Mouse (Mus musculus): Measurements from ENCODE around the gene Bicdl1. TPM values are rescaled to one million over a fixed set of nuclear protein-coding genes. Genes with fewer than 3 reads are reported as not detected.

Gene Bicdl1
- polyA plus RNA-seq, 2 experiments, result 0.98 to 2.1 TPM

DNA sequence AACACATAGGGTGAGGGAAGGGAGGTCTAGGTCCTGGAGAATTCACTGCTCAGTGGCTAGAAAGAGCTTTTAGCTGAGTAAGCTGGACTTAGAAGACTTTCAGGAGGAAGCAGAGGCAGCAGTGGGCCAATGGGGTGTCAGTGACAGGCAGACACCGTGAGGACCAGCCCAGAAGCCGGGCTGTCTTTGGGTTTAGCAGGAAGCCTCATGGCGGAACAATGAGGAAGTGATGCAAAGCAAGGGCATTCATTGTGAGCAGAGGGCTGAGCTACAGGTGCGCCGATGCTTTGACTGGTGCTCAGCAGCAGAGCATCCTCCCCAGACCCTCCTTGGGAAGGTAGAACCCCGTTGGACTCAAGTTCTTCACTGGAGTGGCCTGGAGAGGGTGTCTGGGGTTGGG is 95.9 kb downstream of the Bicdl1 start:
- Histone ChIP-seq H3K4me1 (replicated peaks; ENCODE audit: control insufficient read depth in 2 of 2, insufficient read depth in 2 of 2, low read length in 1 of 2) (peaks cover 23 to 31% of the 10 kb centered on the region in 2 experiments), H3K4me2 (ENCODE audit: low read depth) (peak overlapping the region; percentile 4; the same call in 1 of the 2 replicates), H3K36me3 (replicated peaks; ENCODE audit: control insufficient read depth, insufficient read depth, low read depth) (peaks cover 29% of the 10 kb centered on the region), H3K4me3 (ENCODE audit: insufficient read depth in 1 of 2, low read depth in 2 of 2, low read length in 2 of 2) (no peak overlapping the region), H3K27ac (no peak overlapping the region; the same call in 1 of the 2 replicates), H3K9ac (replicated peaks) (no peak overlapping the region), H3K9me3 (ENCODE audit: control insufficient read depth, low read length) (no peaks in the 10 kb centered on the region), H3K27me3 (ENCODE audit: control insufficient read depth, insufficient read depth, low read length) (no peaks in the 10 kb centered on the region)
- 41% methylated on average over 6 of the region's 6 CpGs for WGBS (ENCODE audit: insufficient replicate concordance)
- ATAC-seq (ENCODE audit: insufficient read depth), result no peak
- no peak for DNase-seq (ENCODE audit: low read depth in 3 of 3, low spot score in 3 of 3)
- TF ChIP-seq CTCF (IDR thresholded peaks at IDR 0.05; ENCODE audit: low read depth) (no peak), EP300 (IDR thresholded peaks at IDR 0.05; ENCODE audit: low read depth) (no peak)

DNA sequence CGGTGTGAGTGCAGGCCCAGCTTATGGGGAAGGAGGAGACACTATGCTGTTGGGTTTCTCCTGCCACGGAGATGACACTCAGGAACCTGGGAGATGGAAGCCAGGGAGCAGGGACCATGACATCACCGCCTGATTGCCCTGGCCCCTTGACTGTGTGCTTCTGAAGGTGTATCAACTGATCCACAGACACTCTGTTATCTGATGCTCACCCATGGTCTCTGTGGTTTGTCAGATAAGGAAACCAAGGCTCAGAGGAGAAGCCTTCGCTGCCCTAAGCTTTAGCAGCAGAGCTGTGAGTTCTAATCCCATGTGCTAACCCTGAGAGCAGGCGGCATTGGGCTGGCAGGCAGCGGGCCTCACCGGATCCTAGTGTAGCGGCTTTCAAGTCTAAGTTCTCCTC is 97.4 kb downstream of the Bicdl1 start:
- Histone ChIP-seq H3K9me3 (ENCODE audit: control insufficient read depth, low read length) (no peaks in the 10 kb centered on the region), H3K36me3 (replicated peaks; ENCODE audit: control insufficient read depth, insufficient read depth, low read depth) (peaks cover 14% of the 10 kb centered on the region), H3K4me2 (ENCODE audit: low read depth) (peak overlapping the region; percentile 70), H3K27me3 (ENCODE audit: control insufficient read depth, insufficient read depth, low read length) (no peaks in the 10 kb centered on the region), H3K27ac (peak overlapping the region; percentile 6; the same call in 1 of the 2 replicates), H3K4me3 (ENCODE audit: insufficient read depth in 1 of 2, low read depth in 2 of 2, low read length in 2 of 2) (peak overlapping the region; percentile 79 to 94), H3K9ac (replicated peaks) (peak overlapping the region; percentile 95), H3K4me1 (replicated peaks; ENCODE audit: control insufficient read depth in 2 of 2, insufficient read depth in 2 of 2, low read length in 1 of 2) (peaks cover 23 to 35% of the 10 kb centered on the region in 2 experiments)
- DNase-seq (ENCODE audit: low read depth in 3 of 3, low spot score in 3 of 3) (peak; percentile 68 to 76 (median 74)), ATAC-seq (ENCODE audit: insufficient read depth) (peak; percentile 24)
- 35% methylated on average over 8 of the region's 8 CpGs for WGBS (ENCODE audit: insufficient replicate concordance)
- 0 out of 2 replicates have a peak, but pooled peaks have one; percentile 2 for TF ChIP-seq CTCF (IDR thresholded peaks at IDR 0.05; ENCODE audit: low read depth)
- peak; percentile 81 for TF ChIP-seq EP300 (IDR thresholded peaks at IDR 0.05; ENCODE audit: low read depth)

DNA sequence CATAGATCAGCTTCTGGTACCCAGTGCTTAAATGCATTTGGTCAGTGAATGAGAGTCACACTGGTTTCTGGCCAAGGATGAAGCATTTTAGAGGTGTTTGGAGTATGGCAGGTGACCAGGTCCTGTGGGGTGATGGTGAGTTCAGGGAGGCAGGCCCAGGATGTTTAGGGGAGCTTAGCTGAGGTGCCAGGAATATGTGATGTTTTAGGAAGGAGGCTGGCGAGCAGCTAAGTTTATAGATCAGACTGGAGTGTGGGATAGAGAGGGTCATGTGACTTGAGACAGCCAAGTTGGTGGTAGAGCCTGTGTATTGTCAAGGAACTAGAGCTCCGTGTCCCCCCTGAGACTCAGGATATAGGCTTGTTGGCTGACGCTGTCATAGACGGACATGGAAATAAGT is 98.4 kb downstream of the Bicdl1 start:
- ATAC-seq (ENCODE audit: insufficient read depth) (no peak), DNase-seq (ENCODE audit: low read depth in 3 of 3, low spot score in 3 of 3) (no peak)
- peak overlapping the region; percentile 70 for H3K4me2 ChIP-seq (ENCODE audit: low read depth)
- peak overlapping the region; percentile 86 for H3K27ac ChIP-seq
- no peak for TF ChIP-seq CTCF (IDR thresholded peaks at IDR 0.05; ENCODE audit: low read depth)
- no peak for TF ChIP-seq EP300 (IDR thresholded peaks at IDR 0.05; ENCODE audit: low read depth)
- peak overlapping the region; percentile 95 for H3K9ac ChIP-seq (replicated peaks)
- peaks cover 6% of the 10 kb centered on the region for H3K36me3 ChIP-seq (replicated peaks; ENCODE audit: control insufficient read depth, insufficient read depth, low read depth)
- H3K9me3 ChIP-seq (ENCODE audit: control insufficient read depth, low read length), result no peaks in the 10 kb centered on the region
- H3K4me3 ChIP-seq (ENCODE audit: insufficient read depth in 1 of 2, low read depth in 2 of 2, low read length in 2 of 2), result peak overlapping the region; percentile 79 to 94
- no peaks in the 10 kb centered on the region for H3K27me3 ChIP-seq (ENCODE audit: control insufficient read depth, insufficient read depth, low read length)
- 49% methylated on average over 4 of the region's 4 CpGs for WGBS (ENCODE audit: insufficient replicate concordance)
- peaks cover 27 to 44% of the 10 kb centered on the region in 2 experiments for H3K4me1 ChIP-seq (replicated peaks; ENCODE audit: control insufficient read depth in 2 of 2, insufficient read depth in 2 of 2, low read length in 1 of 2)

GRCm38 (mm10) chr5:115632358-115632714 is 99.1 kb downstream of the Bicdl1 start:
- no peak for ATAC-seq (ENCODE audit: insufficient read depth)
- Histone ChIP-seq H3K36me3 (replicated peaks; ENCODE audit: control insufficient read depth, insufficient read depth, low read depth) (peaks cover 2% of the 10 kb centered on the region), H3K27me3 (ENCODE audit: control insufficient read depth, insufficient read depth, low read length) (no peaks in the 10 kb centered on the region), H3K9ac (replicated peaks) (peak overlapping the region; percentile 95), H3K4me1 (replicated peaks; ENCODE audit: control insufficient read depth in 2 of 2, insufficient read depth in 2 of 2, low read length in 1 of 2) (peaks cover 34 to 51% of the 10 kb centered on the region in 2 experiments), H3K9me3 (ENCODE audit: control insufficient read depth, low read length) (no peaks in the 10 kb centered on the region), H3K4me3 (ENCODE audit: insufficient read depth in 1 of 2, low read depth in 2 of 2, low read length in 2 of 2) (peak overlapping the region; percentile 79 to 94), H3K4me2 (ENCODE audit: low read depth) (peak overlapping the region; percentile 70), H3K27ac (peak overlapping the region; percentile 86)
- TF ChIP-seq EP300 (IDR thresholded peaks at IDR 0.05; ENCODE audit: low read depth) (no peak), CTCF (IDR thresholded peaks at IDR 0.05; ENCODE audit: low read depth) (no peak)
- DNase-seq (ENCODE audit: low read depth in 3 of 3, low spot score in 3 of 3), result no peak
- WGBS (ENCODE audit: insufficient replicate concordance), result under 1% methylated on average over 29 of the region's 30 CpGs

GRCm38 (mm10) chr5:115631505-115632357 is 99.7 kb downstream of the Bicdl1 start, which contains the start of gene Rab35:
Rab35 (plus strand) TSS chr5:115631908.
- ATAC-seq (ENCODE audit: insufficient read depth), result peak; percentile 85
- DNase-seq (ENCODE audit: low read depth in 3 of 3, low spot score in 3 of 3), result peak; percentile 83
- Histone ChIP-seq H3K4me3 (ENCODE audit: insufficient read depth in 1 of 2, low read depth in 2 of 2, low read length in 2 of 2) (peak within 1 kb of the TSS; percentile 85 to 94), H3K9me3 (ENCODE audit: control insufficient read depth, low read length) (no peaks in the 10 kb centered on the region), H3K4me2 (ENCODE audit: low read depth) (peak within 1 kb of the TSS; percentile 87), H3K9ac (replicated peaks) (peak within 1 kb of the TSS; percentile 95), H3K27ac (peak within 1 kb of the TSS; percentile 86), H3K36me3 (replicated peaks; ENCODE audit: control insufficient read depth, insufficient read depth, low read depth) (peaks cover 2% of the 10 kb centered on the region), H3K27me3 (ENCODE audit: control insufficient read depth, insufficient read depth, low read length) (no peaks in the 10 kb centered on the region), H3K4me1 (replicated peaks; ENCODE audit: control insufficient read depth in 2 of 2, insufficient read depth in 2 of 2, low read length in 1 of 2) (peaks cover 40 to 57% of the 10 kb centered on the region in 2 experiments)
- no peak for TF ChIP-seq EP300 (IDR thresholded peaks at IDR 0.05; ENCODE audit: low read depth)
- TF ChIP-seq CTCF (IDR thresholded peaks at IDR 0.05; ENCODE audit: low read depth), result peak; percentile 23; the same call in 1 of the 2 replicates
- under 1% methylated on average over 101 of the region's 125 CpGs for WGBS (ENCODE audit: insufficient replicate concordance)

All from liver, embryonic 14.5 days (tissue).